Mouse (Mus musculus) layer of hippocampus, adult 9-10 months (tissue): ENCODE measurements around the gene Gpatch8.

ENCODE experiments used
- DNase-seq: peaks from one replicate; pipeline ENCODE4 v3.0.0; 2022; ENCODE audit warnings: low spot score

The Gpatch8 gene

GRCm38 (mm10) chr11:102556031-102556715 lies at the start of gene Gpatch8:
Gene Gpatch8, minus strand, starts transcription at chr11:102556392.
- DNase-seq, result peak; percentile 82

GRCm38 (mm10) chr11:102604777-102605552 lies 48.8 kb upstream of the Gpatch8 start:
- DNase-seq, result no peak

- peak; percentile 56 for DNase-seq
These were observed 47.9 kb upstream of the Gpatch8 start, which contains the start of gene Fzd2 for GRCm38 (mm10) chr11:102604010-102604584. Gene Fzd2, plus strand, starts transcription at chr11:102604396.

- no peak for DNase-seq
These were observed 47.3 kb upstream of the Gpatch8 start for GRCm38 (mm10) chr11:102603496-102603850.

GRCm38 (mm10) chr11:102602816-102603495 lies 46.8 kb upstream of the Gpatch8 start:
- DNase-seq, result no peak

- DNase-seq, result no peak
These were observed 43.7 kb upstream of the Gpatch8 start for GRCm38 (mm10) chr11:102599912-102600311.

- DNase-seq, result no peak
These were observed 39.2 kb upstream of the Gpatch8 start for GRCm38 (mm10) chr11:102595341-102595820.

GRCm38 (mm10) chr11:102587554-102587953 lies 31.4 kb upstream of the Gpatch8 start:
- DNase-seq, result no peak

- no peak for DNase-seq
These were observed 30.4 kb upstream of the Gpatch8 start for GRCm38 (mm10) chr11:102586445-102587130.

- DNase-seq, result no peak
These were observed 26.5 kb upstream of the Gpatch8 start for GRCm38 (mm10) chr11:102582736-102583135.

- no peak for DNase-seq
These were observed 25.9 kb upstream of the Gpatch8 start for GRCm38 (mm10) chr11:102582016-102582610.

GRCm38 (mm10) chr11:102581281-102582015 lies 25.3 kb upstream of the Gpatch8 start:
- DNase-seq, result no peak

- no peak for DNase-seq
These were observed 23.8 kb upstream of the Gpatch8 start for GRCm38 (mm10) chr11:102580034-102580330.

GRCm38 (mm10) chr11:102579165-102580033 lies 23.2 kb upstream of the Gpatch8 start, which contains the start of gene Gm11627:
Gene Gm11627, minus strand, starts transcription at chr11:102579461.
- no peak for DNase-seq

- no peak for DNase-seq
These were observed 22.3 kb upstream of the Gpatch8 start for GRCm38 (mm10) chr11:102578341-102579118.

- DNase-seq, result no peak
These were observed 20.0 kb upstream of the Gpatch8 start for GRCm38 (mm10) chr11:102576050-102576754.

- DNase-seq, result no peak
These were observed 18.8 kb upstream of the Gpatch8 start for GRCm38 (mm10) chr11:102575034-102575433.
